Mouse (Mus musculus): ENCODE results near the gene Gm10392.

Gm10392 gene

GRCm38 (mm10) chr11:77490451-77490850 lies 28.5 kb downstream of the Gm10392 start:
- DNase-seq (ENCODE audit: low read depth, low spot score) = no peak
- Histone ChIP-seq H3K27me3 (ENCODE audit: control insufficient read depth, insufficient read depth, low read length, poor library complexity, severe bottlenecking) (peaks cover 3% of the 10 kb centered on the region; the same call in 1 of the 2 replicates), H3K36me3 (ENCODE audit: control insufficient read depth, insufficient read depth, low read length, poor library complexity, severe bottlenecking) (no peaks in the 10 kb centered on the region)

- Histone ChIP-seq H3K27me3 (ENCODE audit: control insufficient read depth, insufficient read depth, low read length, poor library complexity, severe bottlenecking) (peaks cover 3% of the 10 kb centered on the region; the same call in 1 of the 2 replicates), H3K36me3 (ENCODE audit: control insufficient read depth, insufficient read depth, low read length, poor library complexity, severe bottlenecking) (no peaks in the 10 kb centered on the region)
- no peak for DNase-seq (ENCODE audit: low read depth, low spot score)
Observed at GRCm38 (mm10) chr11:77489591-77490235, 29.3 kb downstream of the Gm10392 start, which contains the start of gene Ankrd13b. Ankrd13b (minus strand) TSS chr11:77489678.

- DNase-seq (ENCODE audit: low read depth, low spot score) = no peak
- no peaks in the 10 kb centered on the region for H3K36me3 ChIP-seq (ENCODE audit: control insufficient read depth, insufficient read depth, low read length, poor library complexity, severe bottlenecking)
- peaks cover 3% of the 10 kb centered on the region; the same call in 1 of the 2 replicates for H3K27me3 ChIP-seq (ENCODE audit: control insufficient read depth, insufficient read depth, low read length, poor library complexity, severe bottlenecking)
Observed at GRCm38 (mm10) chr11:77488771-77489581, 30.0 kb downstream of the Gm10392 start.

- Histone ChIP-seq H3K36me3 (ENCODE audit: control insufficient read depth, insufficient read depth, low read length, poor library complexity, severe bottlenecking) (no peaks in the 10 kb centered on the region), H3K27me3 (ENCODE audit: control insufficient read depth, insufficient read depth, low read length, poor library complexity, severe bottlenecking) (peaks cover 3% of the 10 kb centered on the region; the same call in 1 of the 2 replicates)
- DNase-seq (ENCODE audit: low read depth, low spot score) = no peak
Observed at GRCm38 (mm10) chr11:77486798-77487197, 32.2 kb downstream of the Gm10392 start.

DNA sequence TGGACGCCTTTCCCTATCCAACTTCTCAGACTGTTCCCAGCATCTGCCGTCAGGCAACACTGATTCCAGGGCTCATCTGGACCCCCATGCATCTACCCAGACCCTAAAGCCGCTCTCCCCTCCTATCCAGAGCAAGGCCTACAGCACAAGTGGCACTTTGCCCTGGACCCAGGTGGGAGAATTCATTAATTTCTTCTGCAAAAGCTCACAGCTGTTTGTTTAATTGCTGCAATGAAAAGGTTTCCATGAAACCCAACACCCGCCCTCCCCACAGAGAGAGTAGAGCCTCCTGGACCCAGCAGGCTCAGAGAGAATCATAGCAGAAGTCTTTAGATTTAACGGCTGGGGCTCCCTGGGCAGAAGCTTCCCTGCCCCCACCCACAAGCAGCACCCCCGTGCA lies 33.8 kb downstream of the Gm10392 start:
- peaks cover 3% of the 10 kb centered on the region; the same call in 1 of the 2 replicates for H3K27me3 ChIP-seq (ENCODE audit: control insufficient read depth, insufficient read depth, low read length, poor library complexity, severe bottlenecking)
- no peaks in the 10 kb centered on the region for H3K36me3 ChIP-seq (ENCODE audit: control insufficient read depth, insufficient read depth, low read length, poor library complexity, severe bottlenecking)
- DNase-seq (ENCODE audit: low read depth, low spot score) = no peak

- H3K36me3 ChIP-seq (ENCODE audit: control insufficient read depth, insufficient read depth, low read length, poor library complexity, severe bottlenecking) = no peaks in the 10 kb centered on the region
- no peak for DNase-seq (ENCODE audit: low read depth, low spot score)
- no peaks in the 10 kb centered on the region for H3K27me3 ChIP-seq (ENCODE audit: control insufficient read depth, insufficient read depth, low read length, poor library complexity, severe bottlenecking)
Observed at GRCm38 (mm10) chr11:77483510-77484255, 35.3 kb downstream of the Gm10392 start.

DNA sequence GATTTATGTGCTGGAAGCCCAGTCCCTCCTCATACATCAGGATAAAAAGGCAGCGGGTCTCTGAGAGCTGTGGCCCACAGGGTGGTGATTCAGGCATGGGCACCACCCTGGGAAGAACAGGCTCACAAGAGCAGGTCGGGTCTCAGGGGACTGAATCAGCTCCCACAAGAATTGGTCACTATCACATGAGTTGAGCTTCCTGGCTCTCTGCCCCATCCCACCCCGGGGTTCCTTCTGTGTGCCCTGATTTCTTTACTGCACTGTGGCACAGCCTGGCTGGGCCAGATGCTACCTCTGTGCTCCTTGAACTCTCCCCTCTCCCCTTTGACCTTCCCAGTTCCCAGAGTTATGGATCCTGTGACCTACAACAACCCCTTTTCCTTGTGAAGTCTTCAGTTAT lies 36.0 kb downstream of the Gm10392 start:
- H3K27me3 ChIP-seq (ENCODE audit: control insufficient read depth, insufficient read depth, low read length, poor library complexity, severe bottlenecking) = no peaks in the 10 kb centered on the region
- DNase-seq (ENCODE audit: low read depth, low spot score) = no peak
- H3K36me3 ChIP-seq (ENCODE audit: control insufficient read depth, insufficient read depth, low read length, poor library complexity, severe bottlenecking) = no peaks in the 10 kb centered on the region

- DNase-seq (ENCODE audit: low read depth, low spot score) = no peak
- no peaks in the 10 kb centered on the region for H3K36me3 ChIP-seq (ENCODE audit: control insufficient read depth, insufficient read depth, low read length, poor library complexity, severe bottlenecking)
Observed at GRCm38 (mm10) chr11:77476895-77477294, 42.1 kb downstream of the Gm10392 start.

DNA sequence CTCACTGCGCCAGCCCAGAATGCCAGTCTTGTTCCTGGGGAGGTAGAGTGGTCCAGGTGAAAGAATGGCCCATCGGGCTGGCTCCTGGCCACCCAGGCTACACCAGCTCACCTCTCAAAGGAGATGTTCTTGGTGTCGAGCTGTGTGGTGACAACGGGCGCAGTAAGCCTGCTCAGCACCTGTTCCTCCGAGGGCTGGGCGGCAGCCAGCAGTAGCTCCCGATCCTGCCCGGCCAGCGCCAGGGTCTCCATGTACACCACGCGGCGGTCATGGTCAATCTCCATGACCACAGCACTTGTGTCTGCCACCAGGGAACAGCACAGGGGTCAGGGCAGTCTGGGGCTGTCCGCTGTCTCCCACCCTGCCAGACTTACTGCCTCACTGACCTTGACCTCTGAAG lies 42.8 kb downstream of the Gm10392 start:
- Histone ChIP-seq H3K36me3 (ENCODE audit: control insufficient read depth, insufficient read depth, low read length, poor library complexity, severe bottlenecking) (no peaks in the 10 kb centered on the region), H3K27me3 (ENCODE audit: control insufficient read depth, insufficient read depth, low read length, poor library complexity, severe bottlenecking) (no peaks in the 10 kb centered on the region)
- no peak for DNase-seq (ENCODE audit: low read depth, low spot score)

More at GRCm38 (mm10) chr11:77476895-77477294, 42.1 kb downstream of the Gm10392 start:
- no peaks in the 10 kb centered on the region for H3K27me3 ChIP-seq (ENCODE audit: control insufficient read depth, insufficient read depth, low read length, poor library complexity, severe bottlenecking)

DNA sequence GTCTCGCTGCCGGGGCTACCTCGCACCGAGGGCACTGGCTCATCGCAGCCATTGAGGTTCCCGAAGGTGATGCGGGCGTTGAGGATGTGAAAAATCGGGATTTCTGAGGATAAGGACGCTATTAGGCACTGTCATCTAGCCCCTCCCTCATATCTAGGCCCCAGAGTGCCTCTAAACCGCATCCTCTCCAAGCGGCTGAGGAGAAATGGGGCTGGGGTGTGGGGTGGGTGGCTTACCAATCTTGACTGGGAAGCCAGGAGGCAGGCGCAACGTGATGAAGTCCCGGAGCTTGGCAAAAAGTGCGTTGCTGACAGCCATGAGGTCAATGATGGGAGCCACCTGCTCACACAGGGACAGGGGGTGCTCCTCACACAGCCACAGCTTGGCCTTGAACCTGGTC lies 46.2 kb downstream of the Gm10392 start:
- no peaks in the 10 kb centered on the region for H3K27me3 ChIP-seq (ENCODE audit: control insufficient read depth, insufficient read depth, low read length, poor library complexity, severe bottlenecking)
- H3K36me3 ChIP-seq (ENCODE audit: control insufficient read depth, insufficient read depth, low read length, poor library complexity, severe bottlenecking) = no peaks in the 10 kb centered on the region
- DNase-seq (ENCODE audit: low read depth, low spot score) = no peak

DNA sequence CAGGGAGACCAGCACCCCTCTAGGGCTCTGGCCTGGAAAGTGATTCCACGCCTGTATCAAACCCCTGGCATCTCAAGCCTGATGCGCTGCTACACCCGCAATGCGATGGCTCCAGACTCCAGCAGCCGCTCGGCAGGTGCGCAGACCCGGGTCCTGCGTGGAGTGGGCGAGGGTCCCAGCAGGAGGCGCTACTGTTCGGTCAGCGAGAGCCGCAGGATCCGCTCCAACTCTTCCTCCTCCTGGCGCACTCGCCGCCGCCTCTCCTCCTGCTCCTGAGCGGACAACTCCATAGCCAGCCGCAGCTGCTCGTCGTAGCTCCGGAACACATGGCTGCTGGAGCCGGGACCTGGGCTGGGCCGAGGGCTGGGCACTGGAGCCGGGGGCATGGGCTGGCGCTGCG lies 47.6 kb downstream of the Gm10392 start:
- DNase-seq (ENCODE audit: low read depth, low spot score) = no peak

DNA sequence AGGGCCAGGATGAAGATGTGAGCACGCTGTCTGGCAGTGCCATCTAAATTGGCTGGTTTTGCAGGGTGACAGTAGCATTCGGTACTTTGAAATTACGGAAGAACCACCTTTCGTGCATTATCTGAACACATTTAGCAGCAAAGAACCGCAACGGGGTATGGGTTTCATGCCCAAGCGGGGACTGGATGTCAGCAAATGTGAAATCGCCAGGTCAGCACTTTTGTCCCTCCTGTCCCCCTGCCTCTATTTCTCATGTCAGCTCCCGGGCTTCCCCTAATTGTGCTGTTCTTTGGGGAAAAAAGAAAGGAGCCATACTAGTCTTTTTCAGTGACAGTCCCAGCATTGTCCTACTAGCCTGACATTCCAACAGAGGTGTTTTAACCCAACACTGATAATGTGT lies 50.6 kb downstream of the Gm10392 start:
- no peak for DNase-seq (ENCODE audit: low read depth, low spot score)
- Histone ChIP-seq H3K36me3 (ENCODE audit: control insufficient read depth, insufficient read depth, low read length, poor library complexity, severe bottlenecking) (no peaks in the 10 kb centered on the region), H3K27me3 (ENCODE audit: control insufficient read depth, insufficient read depth, low read length, poor library complexity, severe bottlenecking) (no peaks in the 10 kb centered on the region)

More for the DNA sequence above, 47.6 kb downstream of the Gm10392 start:
- no peaks in the 10 kb centered on the region for H3K27me3 ChIP-seq (ENCODE audit: control insufficient read depth, insufficient read depth, low read length, poor library complexity, severe bottlenecking)
- H3K36me3 ChIP-seq (ENCODE audit: control insufficient read depth, insufficient read depth, low read length, poor library complexity, severe bottlenecking) = no peaks in the 10 kb centered on the region

GRCm38 (mm10) chr11:77467784-77468183 lies 51.2 kb downstream of the Gm10392 start:
- Histone ChIP-seq H3K27me3 (ENCODE audit: control insufficient read depth, insufficient read depth, low read length, poor library complexity, severe bottlenecking) (no peaks in the 10 kb centered on the region), H3K36me3 (ENCODE audit: control insufficient read depth, insufficient read depth, low read length, poor library complexity, severe bottlenecking) (no peaks in the 10 kb centered on the region)
- DNase-seq (ENCODE audit: low read depth, low spot score) = peak; percentile 87

GRCm38 (mm10) chr11:77467157-77467556 lies 51.8 kb downstream of the Gm10392 start:
- Histone ChIP-seq H3K27me3 (ENCODE audit: control insufficient read depth, insufficient read depth, low read length, poor library complexity, severe bottlenecking) (no peaks in the 10 kb centered on the region), H3K36me3 (ENCODE audit: control insufficient read depth, insufficient read depth, low read length, poor library complexity, severe bottlenecking) (no peaks in the 10 kb centered on the region)
- DNase-seq (ENCODE audit: low read depth, low spot score) = peak; percentile 82

Data from splenic B cell, adult 2 months (primary cell).